Mouse (Mus musculus): Measurements from ENCODE around the gene Pabpn1l.

DNA sequence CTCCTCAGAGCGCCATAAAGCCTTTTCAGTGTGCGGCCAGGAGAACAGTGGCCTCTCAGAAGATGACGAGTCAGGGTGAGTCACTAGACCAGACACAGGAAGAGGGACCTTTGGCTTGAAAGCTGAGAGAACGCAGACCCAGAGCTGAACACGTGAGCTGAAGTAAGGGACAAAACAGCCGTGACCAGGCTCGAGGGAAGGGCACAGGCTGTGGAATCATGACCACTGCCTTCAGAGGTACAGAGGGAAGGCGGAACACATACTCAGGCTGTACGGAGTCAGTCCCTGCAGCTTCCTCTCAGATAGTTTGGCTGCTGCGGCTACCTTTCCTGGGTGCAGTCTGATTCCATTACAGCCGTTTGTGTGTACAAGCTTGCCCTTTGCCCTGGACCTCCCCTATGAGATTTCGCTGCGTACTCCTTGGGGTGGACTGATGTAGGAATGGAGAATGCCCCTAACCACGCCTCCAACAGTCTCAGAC is 37.1 kb downstream of the Pabpn1l start:
- TF ChIP-seq POLR2A (IDR thresholded peaks at IDR 0.05; ENCODE audit: insufficient read length, low read depth) (peak; percentile 54), MAX (IDR thresholded peaks at IDR 0.05; ENCODE audit: low read depth) (no peak), POLR2AphosphoS2 (IDR thresholded peaks at IDR 0.05; ENCODE audit: insufficient read length, low read depth) (peak; percentile 31), MYOD1 (IDR thresholded peaks at IDR 0.05; ENCODE audit: control insufficient read depth in 1 of 3, insufficient read length in 2 of 3, low read depth in 2 of 3) (no peak), USF1 (IDR thresholded peaks at IDR 0.05; ENCODE audit: low read depth) (peak; percentile 83), SRF (IDR thresholded peaks at IDR 0.05; ENCODE audit: control insufficient read depth, insufficient read length, low read depth) (no peak)

All from myocyte (in vitro differentiated cells).